Mouse (Mus musculus) erythroblast, embryonic 14.5 days (primary cell): ENCODE measurements around the gene Olfr91. TPM values are rescaled to one million over a fixed set of nuclear protein-coding genes. Genes with fewer than 3 reads are reported as not detected.

Source experiments
- H3K27me3 ChIP-seq: 2 replicates; pipeline ENCODE4 v1.6.1; 2012; ENCODE audit warnings: inconsistent platforms; ENCODE audit not compliant: control insufficient read depth
- H3K36me3 ChIP-seq: 2 replicates; pipeline ENCODE4 v1.6.1; 2012; ENCODE audit warnings: mild to moderate bottlenecking, inconsistent platforms; ENCODE audit not compliant: control insufficient read depth
- H3K4me1 ChIP-seq: 2 replicates; pipeline ENCODE4 v1.6.1; 2012; ENCODE audit warnings: inconsistent platforms; ENCODE audit not compliant: control insufficient read depth
- H3K4me3 ChIP-seq: replicated peaks from 2 replicates; pipeline ENCODE3; 2012; ENCODE audit warnings: moderate library complexity, mild to moderate bottlenecking, inconsistent platforms
- H3K9me3 ChIP-seq: 2 replicates; pipeline ENCODE4 v1.6.1; 2012; ENCODE audit warnings: low read length, inconsistent platforms, mixed read lengths; ENCODE audit not compliant: control insufficient read depth
- GATA1 ChIP-seq: IDR thresholded peaks from 2 replicates; pipeline ENCODE4 v1.6.1; 2012; ENCODE audit warnings: low read length, inconsistent platforms, mixed read lengths
- TAL1 ChIP-seq: IDR thresholded peaks from 3 replicates; pipeline ENCODE4 v1.6.1; 2012; ENCODE audit warnings: low read length, inconsistent platforms, mixed read lengths
- polyA plus RNA-seq: library from polyadenylated mRNA; stranded (reverse); fragments of >175 nt; gene quantifications from 2 replicates; pipeline ENCODE4 v1.2.3, GENCODE M21; 2012

The Olfr91 gene
- polyA plus RNA-seq, 1 experiment: not detected

- Histone ChIP-seq H3K4me3 (no peak overlapping the region), H3K9me3 (no peaks in the 10 kb centered on the region), H3K27me3 (no peaks in the 10 kb centered on the region), H3K4me1 (no peaks in the 10 kb centered on the region), H3K36me3 (no peaks in the 10 kb centered on the region)
- TF ChIP-seq TAL1 (no peak), GATA1 (no peak)
Measured at GRCm38 (mm10) chr17:37080119-37080518, 18.0 kb downstream of the Olfr91 start.

DNA sequence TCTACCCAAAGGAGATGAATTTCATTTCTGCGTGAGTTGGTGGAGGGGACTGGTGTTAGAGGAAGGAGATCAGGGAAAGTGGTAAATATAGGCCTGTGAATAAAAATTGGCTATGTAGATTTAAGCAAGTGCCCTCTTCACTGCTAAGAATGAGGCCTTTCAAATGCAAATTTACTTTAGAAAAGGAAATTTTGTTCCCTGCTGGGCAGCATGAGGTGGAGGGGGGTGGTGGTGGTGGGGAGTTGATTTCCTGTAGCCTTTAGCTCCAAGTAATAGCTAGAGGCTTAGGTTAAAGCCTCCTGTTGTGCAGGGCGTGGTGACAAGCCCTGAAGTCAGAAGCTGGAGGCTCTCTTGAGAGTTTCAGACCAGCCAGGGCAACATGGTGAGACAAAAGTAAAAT, 19.1 kb downstream of the Olfr91 start:
- TF ChIP-seq TAL1: no peak
- no peak for TF ChIP-seq GATA1
- H3K27me3 ChIP-seq: no peaks in the 10 kb centered on the region
- H3K4me3 ChIP-seq: no peak overlapping the region
- H3K36me3 ChIP-seq: no peaks in the 10 kb centered on the region
- no peaks in the 10 kb centered on the region for H3K4me1 ChIP-seq
- H3K9me3 ChIP-seq: no peaks in the 10 kb centered on the region

DNA sequence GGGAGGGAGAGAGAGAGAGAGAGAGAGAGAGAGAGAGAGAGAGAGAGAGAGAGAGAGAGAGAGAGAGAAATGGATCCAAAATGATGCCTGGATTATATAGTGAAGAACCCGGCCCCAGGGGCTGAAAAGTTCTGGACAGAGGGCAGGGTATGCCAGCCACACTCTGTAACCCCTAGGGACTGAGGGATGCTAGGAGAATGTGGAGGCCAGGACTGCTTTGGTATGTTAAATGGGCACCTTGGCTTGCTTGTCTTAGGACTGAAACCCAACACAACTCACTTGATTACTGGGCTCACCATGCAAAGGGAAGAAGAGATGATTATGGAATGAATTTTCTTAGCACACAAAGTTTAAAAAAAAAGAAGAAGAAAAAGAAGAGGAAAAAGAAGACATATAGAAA, 19.9 kb downstream of the Olfr91 start:
- no peaks in the 10 kb centered on the region for H3K36me3 ChIP-seq
- H3K4me1 ChIP-seq: no peaks in the 10 kb centered on the region
- no peaks in the 10 kb centered on the region for H3K9me3 ChIP-seq
- no peak overlapping the region for H3K4me3 ChIP-seq
- no peaks in the 10 kb centered on the region for H3K27me3 ChIP-seq
- no peak for TF ChIP-seq TAL1
- TF ChIP-seq GATA1: no peak

DNA sequence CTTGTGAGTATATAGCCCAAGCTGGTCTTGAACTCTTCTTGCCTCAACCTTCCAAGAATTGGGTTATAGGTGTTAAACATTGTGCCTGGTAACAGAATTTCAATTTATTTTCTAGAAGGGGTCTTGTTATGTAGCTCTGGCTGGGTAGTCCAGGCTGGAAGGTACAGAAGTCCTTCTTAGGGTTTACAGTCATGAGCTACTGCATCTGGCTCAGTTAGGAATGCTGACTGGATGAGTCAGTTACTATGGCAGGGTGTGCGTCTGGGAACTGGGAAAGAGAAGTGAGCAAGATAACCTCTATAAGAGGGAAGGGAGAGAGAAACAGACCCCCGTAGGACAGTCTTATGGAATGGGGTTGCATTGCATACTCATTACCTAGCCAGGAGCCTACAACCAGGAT, 22.3 kb downstream of the Olfr91 start:
- Histone ChIP-seq H3K4me3 (no peak overlapping the region), H3K4me1 (no peaks in the 10 kb centered on the region), H3K36me3 (no peaks in the 10 kb centered on the region), H3K9me3 (no peaks in the 10 kb centered on the region), H3K27me3 (no peaks in the 10 kb centered on the region)
- TF ChIP-seq GATA1 (no peak), TAL1 (no peak)

- no peak overlapping the region for H3K4me3 ChIP-seq
- no peak for TF ChIP-seq GATA1
- no peak for TF ChIP-seq TAL1
- H3K9me3 ChIP-seq: no peaks in the 10 kb centered on the region
- no peaks in the 10 kb centered on the region for H3K27me3 ChIP-seq
- H3K4me1 ChIP-seq: no peaks in the 10 kb centered on the region
- no peaks in the 10 kb centered on the region for H3K36me3 ChIP-seq
Measured at GRCm38 (mm10) chr17:37075181-37075580, 22.9 kb downstream of the Olfr91 start.

- Histone ChIP-seq H3K27me3 (no peaks in the 10 kb centered on the region), H3K4me1 (no peaks in the 10 kb centered on the region), H3K4me3 (no peak overlapping the region), H3K36me3 (no peaks in the 10 kb centered on the region), H3K9me3 (no peaks in the 10 kb centered on the region)
- no peak for TF ChIP-seq TAL1
- no peak for TF ChIP-seq GATA1
Measured at GRCm38 (mm10) chr17:37072730-37073276, 25.3 kb downstream of the Olfr91 start.

GRCm38 (mm10) chr17:37072080-37072729, 25.9 kb downstream of the Olfr91 start:
- Histone ChIP-seq H3K27me3 (no peaks in the 10 kb centered on the region), H3K4me1 (no peaks in the 10 kb centered on the region), H3K36me3 (no peaks in the 10 kb centered on the region), H3K9me3 (no peaks in the 10 kb centered on the region), H3K4me3 (no peak overlapping the region)
- TF ChIP-seq TAL1 (no peak), GATA1 (no peak)

DNA sequence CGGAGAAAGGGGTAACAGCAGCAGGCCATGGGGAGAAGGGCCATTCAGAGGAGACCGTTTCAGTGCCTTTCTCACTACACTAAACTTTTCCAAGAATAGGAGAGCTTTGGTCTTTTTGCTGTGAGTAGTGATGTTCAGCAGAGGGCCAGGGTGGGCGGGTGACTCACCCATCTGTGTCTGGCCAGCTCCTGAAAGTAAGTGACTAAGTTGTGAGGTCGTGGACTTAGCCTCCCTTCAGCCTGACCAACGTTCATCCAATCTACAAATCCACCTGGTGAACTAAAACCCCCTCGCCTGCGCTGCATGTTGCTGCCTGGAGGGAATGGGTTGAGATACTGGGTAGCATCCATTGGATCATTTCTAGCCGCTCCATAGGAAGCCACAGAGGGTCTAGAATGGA, 28.0 kb downstream of the Olfr91 start:
- H3K4me1 ChIP-seq: no peaks in the 10 kb centered on the region
- no peaks in the 10 kb centered on the region for H3K27me3 ChIP-seq
- H3K4me3 ChIP-seq: no peak overlapping the region
- H3K36me3 ChIP-seq: no peaks in the 10 kb centered on the region
- TF ChIP-seq TAL1: no peak
- TF ChIP-seq GATA1: no peak
- H3K9me3 ChIP-seq: no peaks in the 10 kb centered on the region

DNA sequence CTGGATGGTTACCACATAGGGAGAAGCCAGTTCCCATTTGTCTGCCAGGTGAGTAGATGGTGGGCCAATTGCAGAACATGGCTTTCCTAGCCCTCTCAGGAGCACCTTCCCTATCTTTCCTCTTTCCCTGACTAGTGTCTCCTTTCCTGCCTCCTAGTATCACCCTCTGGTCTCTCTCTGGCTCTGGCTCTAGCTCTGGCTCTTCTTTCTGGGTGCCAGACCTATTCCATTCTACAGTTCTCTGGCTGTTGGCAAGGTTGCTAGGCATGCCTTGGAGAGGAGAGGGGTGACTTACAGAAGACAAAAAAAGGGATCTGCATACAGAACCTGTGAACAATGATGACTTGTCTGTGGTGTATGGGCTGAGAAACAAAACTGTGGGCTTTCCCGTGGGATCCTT, 30.2 kb downstream of the Olfr91 start:
- Histone ChIP-seq H3K4me1 (no peaks in the 10 kb centered on the region), H3K27me3 (no peaks in the 10 kb centered on the region), H3K9me3 (no peaks in the 10 kb centered on the region), H3K4me3 (no peak overlapping the region), H3K36me3 (no peaks in the 10 kb centered on the region)
- TF ChIP-seq GATA1 (no peak), TAL1 (no peak)

DNA sequence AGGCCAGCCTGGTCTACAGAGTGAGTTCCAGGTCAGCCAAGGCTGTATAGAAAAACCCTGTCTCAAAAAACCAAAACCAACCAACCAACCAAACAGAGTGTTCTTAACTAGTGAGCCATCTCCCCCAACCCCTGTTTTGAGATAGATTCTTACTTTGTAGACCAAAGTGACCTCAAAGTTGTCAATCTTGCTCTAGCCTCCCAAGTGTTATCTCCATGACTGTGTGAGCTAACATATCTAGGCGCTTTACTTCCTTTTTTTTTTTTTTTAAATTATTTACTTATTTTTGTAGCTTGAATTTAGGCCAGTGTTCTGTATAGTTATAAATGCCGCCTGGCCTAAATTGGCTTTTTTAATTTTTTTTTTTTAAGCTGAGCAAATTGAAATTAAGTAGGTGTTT, 32.1 kb downstream of the Olfr91 start:
- Histone ChIP-seq H3K4me3 (no peak overlapping the region), H3K9me3 (no peaks in the 10 kb centered on the region), H3K4me1 (no peaks in the 10 kb centered on the region), H3K27me3 (no peaks in the 10 kb centered on the region), H3K36me3 (no peaks in the 10 kb centered on the region)
- no peak for TF ChIP-seq TAL1
- TF ChIP-seq GATA1: no peak
